Mouse (Mus musculus): ENCODE data around the gene Esam. TPM values are rescaled to one million over a fixed set of nuclear protein-coding genes. Genes with fewer than 3 reads are reported as not detected.

The Esam gene
- total RNA-seq (2023) = not detected

DNA sequence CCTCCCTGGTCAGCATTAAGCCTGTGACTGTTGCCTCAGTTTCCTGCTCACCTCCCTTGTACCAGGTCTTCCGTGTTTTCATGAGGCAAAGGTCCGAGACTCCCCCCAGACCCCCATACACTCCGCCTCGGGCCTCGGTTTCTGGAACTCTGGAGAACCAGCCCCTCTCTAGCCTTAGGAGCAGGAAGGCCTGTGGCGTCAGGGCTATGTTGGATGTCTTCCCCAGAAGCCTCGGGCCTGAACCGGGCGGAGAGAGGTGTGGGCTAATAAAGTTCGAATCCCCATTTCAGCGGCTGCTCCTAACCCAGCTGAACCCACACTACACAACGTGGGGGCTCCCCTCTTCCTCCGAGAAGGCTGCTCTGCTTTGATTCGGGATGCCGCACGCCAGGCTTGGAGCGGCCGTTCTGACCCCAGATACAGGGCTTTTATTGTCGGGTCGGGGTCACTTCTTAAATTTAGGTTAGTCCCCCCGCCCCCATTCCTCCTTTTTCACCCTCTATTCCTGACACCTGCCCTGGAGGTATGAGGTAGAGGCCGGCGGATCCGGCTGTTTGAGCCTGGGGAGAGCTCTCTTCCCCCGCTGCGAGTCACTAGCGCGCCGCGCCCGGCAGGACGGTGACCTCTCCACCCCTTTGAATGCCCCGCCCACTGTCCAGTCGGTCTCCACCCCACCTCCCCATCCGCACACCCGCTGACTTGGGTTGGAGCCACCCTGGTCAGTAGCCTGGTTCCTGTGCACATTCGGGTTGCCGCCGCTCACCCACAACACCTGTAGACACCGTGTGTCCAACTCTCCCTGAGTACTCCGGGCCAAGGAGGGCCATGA, at the start of gene Esam:
Gene Esam (plus strand): TSS at position 683 of the 829 bp plus-strand sequence.

DNA sequence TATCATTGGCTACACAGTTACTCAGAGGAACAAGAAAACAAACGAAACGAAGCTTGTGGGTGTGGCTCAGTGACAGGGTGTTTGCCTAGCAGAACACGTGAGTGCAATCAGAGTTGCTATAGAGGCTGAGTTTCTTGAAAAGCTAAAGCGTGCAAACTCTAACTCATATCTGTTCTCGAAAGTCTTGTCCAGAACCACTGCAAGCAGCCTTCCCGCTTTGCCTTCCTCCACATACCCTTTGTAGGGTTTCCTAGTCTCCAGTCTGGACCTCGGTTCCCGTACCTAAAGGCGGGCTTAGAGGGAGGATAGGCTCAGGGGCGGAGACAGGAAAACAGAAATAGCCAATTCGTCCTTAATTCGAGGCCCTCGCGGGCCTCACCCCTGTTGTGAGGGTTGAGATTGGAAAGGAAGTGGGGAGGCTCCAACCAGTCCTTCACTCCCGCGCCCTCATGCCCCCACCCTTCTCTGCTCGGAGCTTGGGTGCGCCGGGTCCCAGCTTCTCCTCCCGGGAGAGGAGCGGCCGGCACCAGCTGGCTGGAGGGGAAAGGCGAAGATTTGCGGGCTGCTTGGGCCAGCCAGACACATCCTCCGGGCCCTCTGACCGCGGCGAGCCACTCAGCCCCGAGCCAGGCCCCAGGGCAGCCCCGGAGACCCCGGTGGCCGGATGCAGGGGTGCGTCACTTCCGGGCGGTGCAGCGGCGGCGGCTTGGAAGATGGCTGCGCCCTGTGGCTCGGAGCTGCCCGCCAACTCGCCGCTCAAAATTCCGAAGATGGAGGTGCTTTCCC, 39.1 kb upstream of the Esam start, which contains the start of gene Msantd2:
Gene Msantd2 (plus strand): TSS at position 709 of the 786 bp plus-strand sequence.

DNA sequence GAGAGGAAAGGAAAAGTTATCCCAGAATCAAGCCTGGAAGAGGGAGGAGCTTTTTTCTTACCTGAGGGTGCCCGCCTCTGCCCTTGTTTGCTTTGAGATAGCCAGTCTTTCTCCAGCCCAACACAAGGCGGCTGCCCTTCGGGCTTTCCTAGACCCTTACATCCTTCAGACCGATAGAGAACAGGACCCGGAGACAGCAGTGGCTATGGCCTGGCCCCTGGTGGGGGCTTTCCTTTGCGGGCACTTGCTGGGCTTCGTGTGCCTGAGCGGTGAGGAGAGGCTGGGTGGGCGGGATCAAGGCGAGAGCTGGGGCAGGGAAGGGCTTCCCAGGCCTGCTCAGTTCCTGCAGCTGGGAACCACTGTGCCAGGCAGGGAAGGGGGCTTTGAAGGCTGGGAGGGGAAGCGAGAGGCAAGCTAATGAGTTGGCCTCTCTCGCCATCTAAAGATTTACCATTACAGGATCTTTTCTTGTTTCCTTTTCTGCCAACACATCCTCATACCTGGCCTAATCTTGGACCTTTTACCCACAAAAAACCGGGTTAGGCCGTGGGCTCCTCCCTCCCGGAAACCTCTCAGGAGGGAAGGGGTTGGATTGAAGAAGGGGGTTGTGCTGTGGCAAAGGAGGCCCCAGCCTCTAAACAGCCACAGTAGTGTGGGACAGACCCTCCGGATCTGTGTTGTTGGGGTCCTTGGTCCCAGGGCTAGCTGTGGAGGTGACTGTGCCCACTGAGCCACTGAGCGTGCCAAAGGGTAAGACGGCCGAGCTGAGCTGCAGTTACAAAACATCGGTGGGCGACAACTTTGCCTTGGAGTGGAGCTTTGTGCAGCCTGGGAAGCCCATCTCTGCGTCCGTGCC, 11.5 kb downstream of the Esam start, which contains the start of gene Vsig2:
Gene Vsig2 (plus strand): TSS at position 86 of the 856 bp plus-strand sequence.

DNA sequence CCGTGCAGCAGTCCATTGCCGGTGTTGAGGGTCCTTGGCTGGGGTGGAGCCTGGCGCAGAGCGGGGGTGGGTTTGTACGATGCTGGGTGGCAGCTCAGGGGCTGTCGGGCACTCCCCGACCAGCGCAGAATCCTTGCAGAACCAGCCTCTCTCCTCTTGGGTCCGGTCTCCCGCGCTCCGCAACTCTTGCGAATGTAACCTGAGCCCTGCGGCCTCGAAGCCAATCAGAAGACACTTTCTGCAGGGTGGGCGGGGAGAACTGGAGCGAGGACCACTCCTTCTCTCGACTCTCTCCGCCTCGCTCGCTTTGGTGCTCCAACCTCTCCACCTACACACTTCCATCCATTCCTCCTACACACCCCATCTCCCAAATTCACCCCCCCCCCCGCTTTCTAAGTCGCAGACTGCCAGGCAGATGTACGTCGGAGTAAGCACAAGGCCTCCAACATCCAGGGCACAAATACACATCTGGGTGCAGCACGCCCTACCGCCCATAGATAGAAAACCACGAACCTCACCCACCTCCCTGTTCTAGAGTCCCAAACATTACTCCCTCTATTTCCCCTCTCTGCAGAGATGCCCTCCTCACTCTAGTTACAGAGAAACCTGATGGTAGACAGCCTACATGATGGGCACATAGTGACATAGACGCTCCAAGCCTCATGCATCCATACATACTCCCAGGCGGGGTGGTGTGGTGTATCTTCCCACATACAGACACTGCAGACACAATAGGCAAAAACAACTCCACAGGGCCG, 24.8 kb downstream of the Esam start, which contains the start of gene Nrgn:
Gene Nrgn (minus strand): TSS at position 369 of the 758 bp plus-strand sequence.

DNA sequence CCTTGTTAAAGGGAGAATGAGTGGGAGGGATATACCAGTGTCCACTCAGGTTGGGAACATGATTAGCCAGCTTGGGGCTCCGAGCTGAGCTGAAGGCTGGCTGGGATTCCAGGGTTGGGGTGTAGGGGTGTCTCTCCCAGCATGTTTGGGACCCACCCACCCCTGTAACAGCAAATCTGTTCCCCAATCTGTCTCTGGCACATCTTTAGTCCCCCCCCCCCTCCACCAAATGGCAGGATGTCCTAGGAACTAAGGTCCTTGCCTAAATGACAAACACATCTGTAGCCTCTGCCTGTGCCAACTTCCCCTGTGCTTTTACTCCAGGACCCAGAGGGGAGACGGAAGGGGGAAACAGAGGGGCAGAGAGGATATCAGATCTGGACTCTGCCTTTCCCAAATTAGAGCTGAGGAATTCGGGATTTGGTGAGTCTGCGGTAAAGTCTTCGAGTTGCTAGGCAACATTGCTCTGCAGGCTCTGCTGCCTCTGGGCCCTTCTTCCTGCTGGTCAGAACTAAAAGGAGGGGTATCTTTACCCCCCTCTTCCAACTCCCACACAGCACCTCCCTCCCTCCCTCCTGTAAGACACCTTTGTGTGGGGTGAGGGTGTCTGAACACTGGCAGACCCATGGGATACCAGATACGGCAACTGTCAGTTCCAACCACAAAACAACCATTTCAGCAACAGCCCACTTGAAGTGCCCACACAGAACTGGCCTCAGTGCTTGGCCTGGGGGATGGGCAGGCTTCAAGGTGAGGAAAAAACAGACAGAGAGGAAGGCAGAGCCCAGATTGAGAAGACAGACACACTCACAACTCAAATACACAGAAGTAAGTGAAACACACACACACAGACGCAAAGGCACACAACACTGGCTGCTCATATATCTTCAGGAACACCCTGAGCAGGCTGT, 27.2 kb downstream of the Esam start, which contains the start of gene Siae:
Gene Siae (plus strand): TSS at position 861 of the 911 bp plus-strand sequence.

Other genes starting within 250 kb of the Esam start
- gene Ccdc15, start 179.6 kb upstream of the Esam start, total RNA-seq (2023) = 10 to 100 TPM; 15.4 to 16.8 TPM
- gene Hepacam, start 160.7 kb upstream of the Esam start, total RNA-seq (2023) = not detected
- not detected for gene Robo4, start 126.2 kb upstream of the Esam start, total RNA-seq (2023)
- not detected for gene Robo3, start 94.8 kb upstream of the Esam start, total RNA-seq (2023)
- gene Msantd2, start 38.8 kb upstream of the Esam start, total RNA-seq (2023) = 10 to 100 TPM; 31.0 to 41.6 TPM
- not detected for gene Vsig2, start 11.2 kb downstream of the Esam start, total RNA-seq (2023)
- gene Nrgn, start 24.8 kb downstream of the Esam start, total RNA-seq (2023) = 1 to 10 TPM; 2.4 to 3.6 TPM
- gene Siae, start 27.6 kb downstream of the Esam start, total RNA-seq (2023) = 10 to 100 TPM; 10.4 to 12.5 TPM
- gene Spa17, start 85.6 kb downstream of the Esam start, total RNA-seq (2023) = 1 to 10 TPM; 1.7 to 2.1 TPM
- gene Tbrg1, start 129.2 kb downstream of the Esam start, total RNA-seq (2023) = 10 to 100 TPM; 53.0 to 53.5 TPM
- gene Panx3, start 141.2 kb downstream of the Esam start, total RNA-seq (2023) = not detected
- gene Olfr160, start 188.2 kb downstream of the Esam start, total RNA-seq (2023) = not detected
- gene Olfr874, start 217.0 kb downstream of the Esam start, total RNA-seq (2023) = not detected
- not detected for gene Olfr875, start 243.8 kb downstream of the Esam start, total RNA-seq (2023)